Mouse (Mus musculus) left cerebral cortex, postnatal 10 days (tissue): Measurements from ENCODE around the gene Tulp2. TPM values are rescaled to one million over a fixed set of nuclear protein-coding genes. Genes with fewer than 3 reads are reported as not detected.
"Not testable (repeated sequence)": the region's sequence is repeated elsewhere in the genome, so short reads cannot be mapped to it uniquely, and the experiment has no call there.

ENCODE experiments used
- DNase-seq, 2 experiments: peaks; one replicate each; pipeline ENCODE4 v3.0.0; 2021 to 2022; ENCODE audit warnings: low spot score in 2 of 2, mixed read lengths in 1 of 2; ENCODE audit errors: extremely low spot score in 1 of 2
- intact Hi-C: fragments of 180-260 bp; cut with DNase I; formaldehyde crosslinking; loops from one replicate; pipeline ENCODE4 v1.15.1; 2025
- total RNA-seq, 2 experiments: library from RNA; stranded (reverse); gene quantifications; 2 replicates each; pipeline ENCODE4 v1.2.3; 2021

The Tulp2 gene
- total RNA-seq, 2 experiments from 2014 or later, result not detected

DNA sequence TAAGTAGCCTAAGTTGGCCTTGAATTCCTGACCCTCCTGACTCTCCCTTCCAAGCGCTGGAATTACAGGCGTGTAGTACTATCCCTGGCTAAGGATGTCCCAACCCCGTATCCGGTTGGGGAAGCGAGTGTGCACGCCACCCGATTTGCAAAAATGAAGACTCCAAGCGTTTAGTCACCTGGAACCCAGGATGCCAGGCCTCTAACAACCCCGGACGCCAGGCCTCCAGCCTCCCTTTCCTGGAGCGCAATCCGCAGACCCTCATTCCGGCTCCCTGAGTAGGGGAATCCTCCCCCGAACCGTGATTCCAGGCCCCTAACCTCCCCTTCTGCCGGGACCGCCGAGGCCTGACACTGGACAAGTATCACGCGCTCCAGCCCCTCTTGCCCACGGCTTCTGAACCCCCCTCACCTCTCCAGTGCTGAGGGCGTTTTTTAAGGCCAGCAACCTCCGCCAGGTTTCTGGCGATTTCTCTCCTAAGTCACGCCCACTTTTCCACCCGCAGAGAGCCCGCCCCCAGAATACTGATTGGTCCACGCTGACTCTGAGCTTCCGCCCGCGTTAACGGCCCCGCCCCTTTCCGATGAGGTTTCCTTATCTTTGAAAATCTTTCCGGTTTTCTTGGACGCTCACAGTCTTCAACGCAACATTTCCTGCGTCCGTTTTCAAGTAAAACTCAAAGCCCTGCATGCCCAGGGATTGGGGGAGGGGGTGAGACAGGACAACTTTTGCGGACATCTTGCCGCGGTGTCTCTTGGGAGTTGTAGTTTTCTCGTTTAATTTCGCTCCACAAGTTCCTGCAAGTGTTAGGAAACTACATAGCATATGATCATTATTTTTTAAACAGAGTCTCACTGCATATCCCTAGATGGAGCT lies 28.5 kb downstream of the Tulp2 start, which contains the start of gene Nucb1:
Gene Nucb1 (minus strand): TSS at position 495 of the 876 bp plus-strand sequence.
- DNase-seq, result peak; percentile 85 to 95
- intact Hi-C loops, result no loop called here

DNA sequence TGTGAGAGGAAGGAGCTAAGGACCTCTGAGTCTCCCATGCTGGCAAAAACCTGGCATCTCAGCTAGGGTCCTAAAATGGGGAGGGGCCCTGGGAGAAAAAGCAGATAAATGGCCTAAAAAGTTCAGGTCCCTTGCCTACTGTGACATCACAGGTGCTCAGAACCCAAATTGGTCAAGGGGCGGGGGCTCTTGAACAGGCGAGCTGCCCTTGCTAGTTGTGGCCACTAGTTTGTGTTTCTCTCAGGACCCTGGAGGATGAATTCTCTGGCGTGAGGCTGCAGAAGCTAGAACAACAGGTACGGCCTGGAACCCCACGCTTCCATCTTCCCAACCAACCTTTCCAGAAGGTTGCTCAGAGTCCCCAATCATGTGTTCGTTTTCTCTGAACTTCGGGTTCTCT lies 32.7 kb downstream of the Tulp2 start:
- DNase-seq, result no peak
- intact Hi-C loops, result no loop called here

DNA sequence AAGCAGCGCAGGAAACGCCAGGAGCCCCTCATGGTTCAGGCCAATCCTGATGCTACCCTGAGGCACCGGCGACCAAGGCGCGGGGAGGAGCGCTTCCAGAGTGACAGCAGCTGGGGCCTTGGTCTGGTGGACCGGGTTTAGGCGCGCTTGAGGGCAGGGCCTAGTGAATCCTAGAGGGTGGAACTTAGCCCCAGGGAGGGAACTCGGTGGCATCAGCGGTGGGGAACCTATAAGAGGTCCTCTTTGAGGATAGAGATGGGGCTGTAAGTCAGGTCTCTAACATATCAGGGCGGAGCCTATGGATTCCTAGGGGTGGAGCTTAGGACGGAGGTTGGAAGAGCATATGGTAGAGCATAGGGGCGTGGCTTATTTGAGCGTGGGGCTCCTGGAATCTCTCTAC lies 33.8 kb downstream of the Tulp2 start:
- no peak for DNase-seq
- intact Hi-C loops, result no loop called here

DNA sequence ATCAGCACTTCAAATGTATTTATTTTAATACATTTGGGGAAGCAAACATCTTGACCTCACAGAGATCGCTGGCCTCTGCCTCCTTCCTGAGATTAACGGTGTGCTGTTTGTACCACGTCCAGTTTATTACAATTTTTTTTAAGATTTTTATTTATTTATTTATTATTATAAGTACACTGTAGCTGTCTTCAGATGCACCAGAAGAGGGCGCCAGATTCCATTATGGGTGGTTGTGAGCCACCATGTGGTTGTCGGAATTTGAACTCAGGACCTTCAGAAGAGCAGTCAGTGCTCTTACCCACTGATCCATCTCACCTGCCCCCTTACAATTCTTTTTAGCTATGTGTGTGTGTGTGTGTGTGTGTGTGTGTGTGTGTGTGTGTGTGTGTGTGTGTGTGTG lies 35.2 kb downstream of the Tulp2 start:
- intact Hi-C loops, DNase-seq: not testable (repeated sequence)

DNA sequence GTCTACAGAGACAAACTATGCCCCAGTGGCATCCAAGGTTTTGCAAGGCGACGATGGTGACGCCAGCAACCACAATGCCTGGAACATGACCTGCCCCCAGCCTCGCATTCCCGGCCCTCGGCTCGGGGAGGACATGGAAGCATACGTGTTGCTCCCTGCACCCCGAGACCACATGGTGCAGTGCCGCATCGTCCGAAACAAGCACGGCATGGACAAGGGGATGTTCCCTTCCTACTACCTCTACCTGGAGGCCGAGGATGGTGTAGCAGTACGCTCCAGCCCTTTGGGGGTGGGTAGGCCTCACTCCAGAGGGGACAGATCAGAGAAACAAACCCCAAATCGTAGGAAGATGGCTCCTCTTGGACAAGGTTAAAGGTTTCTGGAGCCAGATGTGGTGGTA lies 36.9 kb downstream of the Tulp2 start:
- intact Hi-C loops, result no loop called here
- DNase-seq, result no peak

DNA sequence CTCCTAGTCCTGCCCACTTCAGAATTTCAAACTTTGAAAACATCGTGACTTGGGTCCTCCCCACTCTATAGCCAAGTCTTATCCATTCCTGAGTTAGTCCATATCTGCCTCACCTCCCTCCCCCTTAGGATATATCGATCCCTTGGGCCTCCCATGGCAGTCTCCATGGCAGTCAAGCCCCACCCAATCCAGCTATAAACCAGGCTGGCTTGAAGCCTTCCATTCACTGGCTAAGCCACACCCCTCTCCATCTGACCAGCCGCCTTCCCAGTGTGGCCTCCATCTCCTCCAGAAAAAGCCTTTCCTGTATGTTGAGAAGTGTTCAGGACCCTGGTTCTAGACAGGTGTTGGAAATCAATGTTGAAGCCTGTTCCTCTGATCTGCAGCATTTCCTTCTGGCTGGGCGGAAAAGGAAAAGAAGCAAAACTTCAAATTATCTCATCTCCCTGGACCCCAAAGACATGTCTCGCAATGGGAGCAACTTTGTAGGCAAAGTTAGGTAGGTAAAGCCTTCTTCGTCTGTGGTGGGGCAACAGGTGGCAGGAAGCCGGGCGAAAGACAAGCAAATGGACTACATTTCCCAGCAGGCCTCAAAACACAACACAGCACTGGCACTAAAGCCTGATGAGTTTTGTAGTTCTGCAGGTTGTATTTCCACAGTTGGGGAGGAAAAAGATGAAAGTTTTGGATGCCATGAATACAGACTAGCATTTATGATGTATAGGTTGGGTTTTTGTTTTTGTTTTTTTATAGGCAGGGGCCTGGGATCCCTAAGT lies 37.9 kb downstream of the Tulp2 start:
- intact Hi-C loops, result loop anchor here (5.0 kb wide), 1 partner anchor 42 kb away; no protein-coding TSS in a partner anchor

DNA sequence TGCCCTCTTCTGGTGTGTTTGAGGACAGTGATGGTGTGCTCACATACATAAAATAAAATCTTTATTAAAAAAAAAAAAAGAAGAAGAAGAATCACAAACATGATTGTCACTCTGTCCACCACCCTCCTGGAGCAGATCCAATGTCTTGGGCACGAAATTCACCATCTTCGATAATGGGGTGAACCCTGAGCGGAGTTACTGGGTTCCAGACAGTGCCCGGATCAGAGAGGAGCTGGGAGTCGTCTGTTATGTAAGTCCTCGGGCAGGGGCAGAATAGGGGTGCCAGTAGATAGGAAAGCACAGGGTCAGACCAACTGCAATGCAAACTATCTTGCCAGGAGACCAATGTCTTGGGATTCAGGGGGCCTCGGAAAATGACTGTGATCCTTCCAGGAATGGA lies 38.9 kb downstream of the Tulp2 start:
- intact Hi-C loops, result loop anchor here (5.0 kb wide), 1 partner anchor 43 kb away; no protein-coding TSS in a partner anchor
- no peak for DNase-seq

More for the DNA sequence above, 37.9 kb downstream of the Tulp2 start:
- no peak for DNase-seq

DNA sequence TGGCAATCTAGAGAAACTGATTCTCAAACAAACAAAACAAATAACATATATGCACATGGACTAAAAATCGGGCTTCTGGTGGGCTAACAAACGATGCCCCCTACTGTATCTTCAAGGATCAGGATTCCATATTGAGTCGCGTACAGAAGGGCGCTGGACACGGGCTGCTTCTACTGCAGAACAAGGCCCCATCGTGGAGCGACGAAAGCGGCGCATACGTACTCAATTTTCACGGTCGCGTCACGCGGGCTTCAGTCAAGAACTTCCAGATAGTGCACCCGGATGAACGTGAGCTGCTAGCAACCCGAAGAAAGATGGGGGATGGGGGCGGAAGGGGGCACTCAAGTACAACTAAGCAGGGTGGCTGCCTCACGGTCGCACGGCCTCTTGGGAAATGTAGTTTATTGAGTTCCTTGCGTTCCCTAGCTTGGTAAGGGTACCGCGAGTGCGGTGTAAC lies 40.1 kb downstream of the Tulp2 start:
- intact Hi-C loops, result loop anchor here (5.0 kb wide), 1 partner anchor 44 kb away; no protein-coding TSS in a partner anchor

DNA sequence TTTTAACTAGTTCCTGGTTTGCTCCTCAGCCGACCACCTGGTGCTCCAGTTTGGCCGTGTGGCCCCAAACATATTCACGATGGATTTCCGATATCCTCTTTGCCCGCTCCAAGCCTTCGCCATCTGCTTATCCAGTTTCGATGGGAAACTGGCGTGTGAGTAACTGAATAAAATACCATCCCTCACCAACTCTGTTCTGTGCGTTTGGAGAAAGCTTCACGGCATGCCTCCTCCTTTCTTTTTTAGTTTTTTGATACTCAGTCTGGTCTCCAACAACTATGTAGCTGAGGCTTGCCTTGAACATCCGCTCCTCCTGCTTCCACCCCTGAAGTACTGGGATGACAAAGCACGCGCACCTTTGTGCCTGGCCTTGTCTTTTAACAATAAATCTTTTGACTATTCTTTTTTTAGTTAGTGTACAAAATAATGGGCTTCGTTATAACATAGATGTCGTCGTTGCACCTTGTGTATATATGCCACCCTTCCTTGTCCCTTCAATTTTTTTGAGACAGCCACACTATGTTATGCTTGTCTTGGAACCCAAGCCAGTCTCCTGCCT lies 40.6 kb downstream of the Tulp2 start:
- intact Hi-C loops, result loop anchor here (5.0 kb wide), 1 partner anchor 45 kb away; no protein-coding TSS in a partner anchor
- no peak for DNase-seq

More for the DNA sequence above, 40.1 kb downstream of the Tulp2 start:
- peak; percentile 90 to 94 for DNase-seq

DNA sequence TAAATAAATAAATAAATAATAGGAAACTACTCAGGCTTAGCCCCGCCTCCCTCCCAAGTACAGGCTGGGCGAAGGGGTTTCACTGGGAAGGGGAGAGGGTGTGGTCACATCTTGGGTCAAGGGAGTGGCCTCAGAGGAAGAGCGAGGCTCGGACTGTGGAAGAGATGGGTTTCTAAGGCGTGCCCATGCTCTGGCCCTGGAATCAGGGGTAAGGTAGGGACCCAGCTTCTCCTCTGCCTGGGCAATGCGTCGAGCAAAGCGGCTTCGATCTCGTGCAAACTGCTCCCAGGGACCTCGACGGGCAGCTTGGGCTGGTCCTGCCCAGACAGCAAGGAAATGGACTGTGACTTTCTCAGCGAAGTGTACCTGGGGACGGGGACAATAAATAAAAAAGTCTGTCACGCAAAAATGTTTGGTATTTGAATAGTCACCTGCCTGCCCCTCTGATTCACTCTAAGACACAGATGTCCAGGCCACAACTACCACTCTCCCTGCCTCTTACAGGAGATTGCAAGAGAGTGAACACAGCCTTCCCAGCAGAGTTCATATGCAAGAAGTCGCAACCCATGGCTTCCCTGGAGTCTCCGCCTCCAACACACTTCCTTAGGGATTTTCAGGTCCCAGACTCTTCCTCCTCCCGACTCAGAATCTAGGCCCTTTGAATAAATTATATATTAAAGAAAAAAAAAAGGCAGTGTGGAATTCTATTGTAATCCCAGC lies 41.4 kb downstream of the Tulp2 start:
- DNase-seq, result no peak
- intact Hi-C loops, result loop anchor here (5.0 kb wide), 1 partner anchor 46 kb away; no protein-coding TSS in a partner anchor

DNA sequence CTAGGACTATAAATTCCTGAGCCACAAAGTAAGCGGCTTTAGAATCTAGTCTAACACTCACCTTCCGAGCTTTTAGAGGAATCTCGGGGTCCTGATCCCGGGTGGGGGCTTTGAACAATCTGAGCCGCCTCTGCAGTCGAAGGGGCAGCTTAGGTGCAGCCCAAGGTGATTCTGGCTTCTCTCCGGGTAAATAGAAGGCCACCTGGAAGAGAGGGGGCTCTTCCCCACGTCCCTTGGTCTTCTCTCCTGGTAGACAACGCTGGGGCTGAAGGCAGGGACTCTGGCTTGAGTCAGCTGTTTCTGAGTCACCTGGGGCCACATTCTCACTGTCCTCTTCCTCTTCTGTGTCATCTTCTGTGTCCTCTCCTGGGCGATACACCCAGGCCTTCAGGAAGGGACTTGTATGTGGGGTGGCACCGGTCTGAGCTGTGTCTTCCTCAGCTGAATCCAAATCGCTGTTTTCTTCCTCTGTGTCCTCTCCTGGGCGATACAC lies 42.0 kb downstream of the Tulp2 start:
- intact Hi-C loops, result loop anchor here (5.0 kb wide), 1 partner anchor 46 kb away; no protein-coding TSS in a partner anchor
- no peak for DNase-seq

DNA sequence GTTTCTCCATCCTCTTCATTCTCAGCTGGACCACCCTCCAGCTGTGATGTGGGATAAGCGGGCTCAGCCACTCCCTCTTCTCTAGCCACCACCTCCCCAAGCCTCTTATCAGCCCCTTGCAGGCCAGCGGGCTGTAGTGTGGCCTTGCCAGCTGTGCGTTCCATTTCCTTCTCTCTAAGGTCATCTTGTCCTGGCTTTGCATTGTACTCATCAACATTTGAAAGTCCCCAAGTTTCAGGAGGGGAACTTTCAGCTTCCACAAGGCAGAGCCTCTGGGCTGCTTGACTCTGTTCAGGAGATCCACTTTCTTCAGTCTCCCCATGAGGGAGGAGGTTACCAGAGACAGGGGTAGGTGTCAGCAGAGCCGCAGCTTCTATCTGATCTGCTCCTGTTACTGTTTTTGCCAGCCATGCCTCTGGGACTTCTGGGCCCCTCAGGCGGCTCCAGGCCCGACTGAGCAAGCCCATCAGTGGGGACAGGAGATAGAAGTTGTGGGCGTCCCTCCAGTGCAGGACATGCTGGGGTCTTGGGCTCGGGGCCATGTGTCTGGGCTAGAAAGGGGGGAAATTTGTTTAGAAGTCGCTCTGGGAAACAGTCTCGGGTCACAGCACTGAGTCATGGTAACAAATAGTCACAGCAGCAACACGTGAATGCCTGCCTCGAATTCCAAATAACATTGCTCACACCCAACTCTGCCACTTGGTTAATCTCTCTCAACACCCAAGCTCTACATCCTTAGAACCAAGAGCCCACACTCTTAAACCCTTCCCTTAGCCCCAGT lies 43.4 kb downstream of the Tulp2 start:
- intact Hi-C loops, result loop anchor here (5.0 kb wide), 1 partner anchor 48 kb away; no protein-coding TSS in a partner anchor
- no peak for DNase-seq

DNA sequence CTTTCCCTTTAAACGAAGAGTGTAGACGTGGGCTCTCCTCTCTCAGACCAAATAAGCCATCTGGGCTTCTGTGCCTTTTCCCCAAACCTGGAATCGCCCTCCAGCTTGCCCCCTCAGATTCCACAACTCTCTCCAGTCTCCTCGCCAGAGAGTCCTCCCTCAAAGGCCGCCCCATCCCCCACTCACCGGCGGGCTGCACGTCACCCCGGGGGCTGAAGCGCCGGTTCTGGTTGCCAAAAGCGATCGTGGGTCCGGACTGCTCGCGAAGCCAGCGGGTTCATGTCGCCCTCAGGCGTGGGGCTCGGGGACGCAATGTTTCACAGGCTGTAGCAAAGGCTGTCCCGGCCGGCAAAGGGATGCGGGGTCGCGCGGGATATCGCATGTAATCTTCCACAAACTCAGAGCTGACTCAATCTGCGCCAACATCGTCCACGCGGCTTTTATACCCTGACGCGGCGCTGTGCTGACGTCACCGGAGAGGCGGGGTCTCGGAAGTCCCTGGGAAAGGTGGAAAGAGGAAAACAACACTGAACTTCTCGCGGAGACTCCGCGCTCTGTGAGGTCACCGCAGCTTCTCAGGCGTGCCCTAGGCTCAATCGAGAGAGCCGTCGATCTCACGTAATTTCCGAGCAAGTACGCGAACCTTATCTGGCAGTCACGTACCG lies 44.3 kb downstream of the Tulp2 start, which contains the start of the genes Ppp1r15a and Plekha4:
Gene Ppp1r15a (minus strand): TSS at position 460 of the 665 bp plus-strand sequence.
Gene Plekha4 (plus strand): TSS at position 522 of the 665 bp plus-strand sequence.
- peak; percentile 93 to 94 for DNase-seq
- intact Hi-C loops, result no loop called here

DNA sequence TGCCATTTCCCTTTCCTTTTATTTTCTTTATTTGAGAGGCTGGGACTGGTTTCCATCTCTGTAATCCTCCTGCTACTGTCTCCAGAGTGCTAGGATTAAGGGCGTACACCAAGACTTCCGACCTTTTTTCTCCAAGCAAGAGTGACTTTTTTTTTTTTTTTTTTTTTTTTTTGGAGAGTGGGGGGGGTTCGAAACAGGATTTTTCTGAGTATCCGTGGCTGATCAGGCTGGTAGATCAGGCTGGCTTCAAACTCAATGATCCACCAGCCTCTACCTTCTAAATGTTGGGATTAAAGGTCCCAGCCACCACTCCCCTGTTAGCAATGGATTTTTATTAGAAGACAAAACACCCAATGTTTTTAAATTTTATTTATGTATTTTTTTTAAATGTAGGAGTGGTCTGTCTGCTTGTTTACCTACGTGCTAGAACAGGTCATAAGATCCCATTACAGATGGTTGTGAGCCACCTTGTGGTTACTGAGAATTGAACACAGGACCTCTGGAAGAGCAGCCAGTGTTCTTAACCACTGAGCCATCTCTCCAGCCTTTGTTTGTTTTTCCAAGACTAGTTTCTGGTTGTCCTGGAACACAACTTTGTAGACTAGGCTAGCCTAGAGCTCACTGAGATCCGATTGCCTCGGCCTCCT lies 44.9 kb downstream of the Tulp2 start:
- no peak for DNase-seq
- intact Hi-C loops, result no loop called here

DNA sequence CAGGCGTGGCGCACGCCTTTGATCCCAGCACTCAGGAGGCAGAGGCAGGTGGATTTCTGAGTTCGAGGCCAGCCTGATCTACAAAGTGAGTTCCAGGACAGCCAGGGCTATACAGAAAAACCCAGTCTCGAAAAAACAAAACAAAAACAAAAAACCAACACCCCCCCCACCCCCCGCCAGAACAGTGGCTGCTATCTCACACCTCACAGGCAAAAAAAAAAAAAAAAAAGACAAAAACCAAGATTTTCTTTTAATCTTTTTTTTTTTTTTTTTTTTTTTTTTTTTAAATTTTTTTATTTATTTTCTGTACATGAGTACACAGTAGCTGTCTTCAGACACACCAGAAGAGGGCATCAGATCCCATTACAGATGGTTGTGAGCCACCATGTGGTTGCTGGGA lies 45.5 kb downstream of the Tulp2 start:
- DNase-seq, intact Hi-C loops: not testable (repeated sequence)

DNA sequence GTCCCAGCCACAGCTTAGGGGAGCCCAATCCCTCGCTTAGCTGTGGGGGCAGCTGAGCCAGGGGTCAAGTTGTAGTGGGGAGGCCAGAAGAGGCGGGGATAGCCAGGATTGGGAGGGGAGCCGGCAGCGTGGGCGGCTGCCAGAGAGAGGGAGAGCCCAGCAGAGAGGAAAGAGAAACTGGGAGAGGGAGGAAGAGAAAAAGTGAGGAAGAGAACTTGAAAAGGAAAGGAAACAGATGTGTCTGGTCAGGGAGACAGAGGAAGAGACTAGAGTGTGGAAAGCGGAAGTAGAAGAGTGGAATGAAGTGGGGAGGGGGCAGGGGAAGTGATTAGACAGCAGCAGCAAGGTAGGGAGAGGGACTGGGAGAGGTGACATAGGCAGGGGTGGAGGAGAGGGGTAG lies 47.8 kb downstream of the Tulp2 start:
- DNase-seq, result no peak
- intact Hi-C loops, result no loop called here
